Mouse (Mus musculus): ENCODE results near the gene Mms19. TPM values are rescaled to one million over a fixed set of nuclear protein-coding genes. Genes with fewer than 3 reads are reported as not detected.

Mms19 gene
- polyA plus RNA-seq, 1 experiment from 2014 or later: 35.3 TPM

DNA sequence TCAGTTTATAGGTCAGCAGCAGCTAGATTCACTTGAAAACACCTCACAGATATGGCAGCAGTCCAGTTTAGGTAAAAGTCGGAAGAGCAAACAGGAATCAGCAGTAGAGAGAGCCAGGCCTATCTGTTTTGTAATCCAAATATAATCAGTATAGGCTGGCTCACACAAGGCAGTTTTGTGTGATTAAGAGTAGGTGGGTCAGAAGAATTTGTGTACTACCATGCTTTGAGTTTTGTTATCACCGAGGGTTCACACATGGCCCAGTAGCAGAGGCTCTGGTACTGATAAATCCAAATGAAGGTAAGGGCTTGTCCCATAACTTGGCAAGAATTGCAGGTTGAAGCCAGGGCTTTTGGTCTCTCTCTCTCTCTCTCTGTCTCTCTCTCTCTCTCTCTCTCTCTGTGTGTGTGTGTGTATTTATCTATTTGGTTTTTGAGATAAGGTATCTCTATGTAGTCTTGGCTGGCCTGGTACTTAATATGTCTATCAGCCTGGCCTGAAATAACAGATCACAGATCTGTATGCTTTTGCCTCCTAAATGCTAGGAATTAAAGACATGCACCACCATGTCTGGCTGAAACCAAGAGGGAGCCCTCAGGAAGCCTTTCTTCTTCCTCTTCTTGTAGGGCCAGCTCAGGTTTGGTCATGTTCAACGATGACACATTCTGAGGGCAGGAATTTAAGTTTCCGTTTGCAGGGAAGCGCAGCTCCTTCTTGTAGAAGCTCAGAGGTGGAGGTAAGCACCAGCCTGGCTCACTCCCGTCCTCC lies 74.5 kb downstream of the Mms19 start:
- H3K4me2 ChIP-seq: no peak overlapping the region
- H3K9ac ChIP-seq: no peak overlapping the region
- no peak for ATAC-seq (ENCODE audit: borderline replicate concordance, extremely low read depth, low FRiP score, low TSS enrichment)
- H3K4me1 ChIP-seq: peaks cover 31% of the 10 kb centered on the region
- no peaks in the 10 kb centered on the region for H3K27me3 ChIP-seq
- H3K27ac ChIP-seq: peak overlapping the region; percentile 66
- no peaks in the 10 kb centered on the region for H3K9me3 ChIP-seq
- H3K36me3 ChIP-seq: no peaks in the 10 kb centered on the region
- WGBS: 36% methylated on average over 6 of the region's 6 CpGs
- H3K4me3 ChIP-seq: no peak overlapping the region

DNA sequence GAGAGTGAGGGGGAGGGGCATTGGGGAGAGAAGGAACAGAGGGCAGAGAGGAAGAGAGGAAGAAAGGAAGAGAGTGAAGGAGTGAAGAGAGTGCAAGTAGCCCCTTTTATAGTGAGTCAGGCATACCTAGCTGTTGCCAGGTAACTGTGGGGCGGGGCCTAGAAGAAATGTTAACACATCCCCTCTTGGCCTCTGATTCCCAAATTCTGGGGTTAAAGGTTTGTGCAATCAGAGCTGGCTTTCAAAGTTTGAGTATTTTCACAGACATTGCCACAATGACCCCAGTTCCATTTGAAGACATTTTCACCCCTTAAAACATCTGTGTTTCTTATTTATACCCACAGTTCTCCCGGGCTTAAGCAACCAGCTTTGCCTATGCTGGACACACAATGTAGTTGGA lies 75.7 kb downstream of the Mms19 start:
- no peak overlapping the region for H3K4me3 ChIP-seq
- H3K9ac ChIP-seq: no peak overlapping the region
- H3K4me1 ChIP-seq: peaks cover 28% of the 10 kb centered on the region
- ATAC-seq (ENCODE audit: borderline replicate concordance, extremely low read depth, low FRiP score, low TSS enrichment): no peak
- no peaks in the 10 kb centered on the region for H3K27me3 ChIP-seq
- H3K36me3 ChIP-seq: no peaks in the 10 kb centered on the region
- 70% methylated on average over 2 of the region's 2 CpGs for WGBS
- no peak overlapping the region for H3K4me2 ChIP-seq
- H3K9me3 ChIP-seq: no peaks in the 10 kb centered on the region
- no peak overlapping the region for H3K27ac ChIP-seq

DNA sequence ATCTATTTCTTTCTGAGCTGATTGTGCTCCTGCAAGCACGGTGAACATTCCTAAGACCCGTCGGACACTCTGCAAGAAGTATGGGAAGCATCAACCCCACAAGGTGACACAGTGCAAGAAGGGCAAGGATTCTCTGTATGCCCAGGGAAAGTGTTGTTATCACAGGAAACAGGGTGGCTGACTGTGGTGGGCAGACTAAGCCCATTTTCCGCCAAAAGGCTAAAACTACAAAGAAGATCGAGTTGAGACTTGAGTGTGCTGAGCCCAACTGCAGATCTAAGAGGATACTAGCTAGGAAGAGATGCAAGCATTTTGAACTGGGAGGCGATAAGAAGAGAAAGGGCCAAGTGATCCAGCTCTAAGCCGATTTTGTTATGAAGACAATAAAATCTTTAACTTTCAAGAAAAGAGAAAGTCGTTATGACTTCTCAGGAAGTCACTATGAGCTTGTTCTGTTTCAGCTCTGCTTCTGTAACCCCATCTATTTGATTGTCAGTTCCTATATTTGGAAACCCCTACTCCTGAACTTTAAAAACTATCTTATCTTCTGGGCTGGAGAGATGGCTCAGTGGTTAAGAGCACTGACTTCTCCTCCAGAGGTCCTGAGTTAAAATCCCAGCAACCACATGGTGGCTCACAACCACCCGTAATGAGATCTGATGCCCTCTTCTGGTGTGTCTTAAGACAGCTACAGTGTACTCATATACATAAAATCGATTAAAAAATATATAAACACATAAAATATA lies 77.9 kb downstream of the Mms19 start:
- no peaks in the 10 kb centered on the region for H3K36me3 ChIP-seq
- no peak overlapping the region for H3K4me2 ChIP-seq
- 76% methylated on average over 10 of the region's 10 CpGs for WGBS
- H3K4me1 ChIP-seq: peaks cover 23% of the 10 kb centered on the region
- no peaks in the 10 kb centered on the region for H3K27me3 ChIP-seq
- no peak overlapping the region for H3K4me3 ChIP-seq
- H3K9ac ChIP-seq: no peak overlapping the region
- H3K27ac ChIP-seq: no peak overlapping the region
- ATAC-seq (ENCODE audit: borderline replicate concordance, extremely low read depth, low FRiP score, low TSS enrichment): no peak
- no peaks in the 10 kb centered on the region for H3K9me3 ChIP-seq

DNA sequence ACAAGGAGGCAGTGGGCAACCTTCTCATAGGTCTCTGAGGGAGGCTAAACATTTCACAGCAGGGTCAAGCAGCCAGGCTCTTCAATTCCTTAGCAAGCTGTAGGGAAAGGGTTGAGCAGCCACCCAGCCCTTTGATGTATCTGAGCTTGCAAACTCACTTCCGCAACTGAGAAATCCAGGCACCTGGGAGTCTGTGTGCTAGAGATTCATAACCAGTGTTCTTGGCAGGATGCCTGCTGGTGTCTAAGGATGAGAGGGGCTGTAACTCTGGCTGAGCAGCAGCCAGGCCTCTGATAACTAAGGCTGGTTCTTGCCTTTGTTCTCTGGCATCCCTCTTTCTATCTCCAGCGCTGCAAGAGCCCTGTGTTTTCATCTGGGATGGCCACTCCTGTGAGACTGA lies 79.3 kb downstream of the Mms19 start:
- Histone ChIP-seq H3K9ac (no peak overlapping the region), H3K4me3 (no peak overlapping the region), H3K4me1 (peaks cover 11% of the 10 kb centered on the region; the same call in 1 of the 2 replicates), H3K4me2 (no peak overlapping the region), H3K27me3 (no peaks in the 10 kb centered on the region), H3K9me3 (no peaks in the 10 kb centered on the region), H3K27ac (0 out of 2 replicates have a peak overlapping the region, but pooled peaks have one; percentile 21), H3K36me3 (no peaks in the 10 kb centered on the region)
- WGBS: 22% methylated on average over 2 of the region's 2 CpGs
- no peak for ATAC-seq (ENCODE audit: borderline replicate concordance, extremely low read depth, low FRiP score, low TSS enrichment)

GRCm38 (mm10) chr19:41900495-41901090 lies 80.4 kb downstream of the Mms19 start:
- WGBS: 75% methylated on average over 8 of the region's 8 CpGs
- H3K27ac ChIP-seq: no peak overlapping the region
- no peak overlapping the region for H3K4me3 ChIP-seq
- no peak overlapping the region for H3K9ac ChIP-seq
- peaks cover 10% of the 10 kb centered on the region for H3K4me1 ChIP-seq
- H3K36me3 ChIP-seq: no peaks in the 10 kb centered on the region
- no peaks in the 10 kb centered on the region for H3K9me3 ChIP-seq
- no peaks in the 10 kb centered on the region for H3K27me3 ChIP-seq
- no peak for ATAC-seq (ENCODE audit: borderline replicate concordance, extremely low read depth, low FRiP score, low TSS enrichment)
- H3K4me2 ChIP-seq: no peak overlapping the region

- ATAC-seq (ENCODE audit: borderline replicate concordance, extremely low read depth, low FRiP score, low TSS enrichment): no peak
- Histone ChIP-seq H3K27me3 (no peaks in the 10 kb centered on the region), H3K4me3 (no peak overlapping the region), H3K9ac (no peak overlapping the region), H3K4me2 (no peak overlapping the region), H3K4me1 (peaks cover 20% of the 10 kb centered on the region), H3K27ac (no peak overlapping the region), H3K36me3 (no peaks in the 10 kb centered on the region), H3K9me3 (no peaks in the 10 kb centered on the region)
- 45% methylated on average over 4 of the region's 4 CpGs for WGBS
These were observed 82.1 kb downstream of the Mms19 start for GRCm38 (mm10) chr19:41898860-41899259.

DNA sequence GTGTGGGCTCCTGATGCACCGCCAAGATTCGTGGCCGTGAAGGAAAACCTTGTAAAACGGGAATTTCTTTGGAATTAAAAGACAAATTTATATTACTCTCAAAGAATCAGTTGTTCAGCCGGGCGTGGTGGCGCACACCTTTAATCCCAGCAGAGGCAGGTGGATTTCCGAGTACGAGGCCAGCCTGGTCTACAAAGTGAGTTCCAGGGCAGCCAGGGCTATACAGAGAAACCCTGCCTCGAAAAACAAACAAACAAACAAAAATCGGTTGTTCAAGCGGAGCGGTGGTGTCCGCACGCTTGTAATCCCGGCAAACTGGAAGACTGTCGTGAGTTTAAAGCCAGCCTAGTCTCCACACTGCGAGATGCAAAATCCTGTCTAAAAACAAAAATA lies 84.6 kb downstream of the Mms19 start:
- Histone ChIP-seq H3K27ac (no peak overlapping the region), H3K9ac (peak overlapping the region; percentile 47), H3K4me1 (peaks cover 17% of the 10 kb centered on the region), H3K27me3 (no peaks in the 10 kb centered on the region), H3K9me3 (no peaks in the 10 kb centered on the region), H3K4me2 (peak overlapping the region; percentile 93), H3K36me3 (no peaks in the 10 kb centered on the region), H3K4me3 (peak overlapping the region; percentile 84)
- whole genome bisulfite sequencing: 16% methylated on average over 18 of the region's 18 CpGs
- ATAC-seq (ENCODE audit: borderline replicate concordance, extremely low read depth, low FRiP score, low TSS enrichment): no peak

DNA sequence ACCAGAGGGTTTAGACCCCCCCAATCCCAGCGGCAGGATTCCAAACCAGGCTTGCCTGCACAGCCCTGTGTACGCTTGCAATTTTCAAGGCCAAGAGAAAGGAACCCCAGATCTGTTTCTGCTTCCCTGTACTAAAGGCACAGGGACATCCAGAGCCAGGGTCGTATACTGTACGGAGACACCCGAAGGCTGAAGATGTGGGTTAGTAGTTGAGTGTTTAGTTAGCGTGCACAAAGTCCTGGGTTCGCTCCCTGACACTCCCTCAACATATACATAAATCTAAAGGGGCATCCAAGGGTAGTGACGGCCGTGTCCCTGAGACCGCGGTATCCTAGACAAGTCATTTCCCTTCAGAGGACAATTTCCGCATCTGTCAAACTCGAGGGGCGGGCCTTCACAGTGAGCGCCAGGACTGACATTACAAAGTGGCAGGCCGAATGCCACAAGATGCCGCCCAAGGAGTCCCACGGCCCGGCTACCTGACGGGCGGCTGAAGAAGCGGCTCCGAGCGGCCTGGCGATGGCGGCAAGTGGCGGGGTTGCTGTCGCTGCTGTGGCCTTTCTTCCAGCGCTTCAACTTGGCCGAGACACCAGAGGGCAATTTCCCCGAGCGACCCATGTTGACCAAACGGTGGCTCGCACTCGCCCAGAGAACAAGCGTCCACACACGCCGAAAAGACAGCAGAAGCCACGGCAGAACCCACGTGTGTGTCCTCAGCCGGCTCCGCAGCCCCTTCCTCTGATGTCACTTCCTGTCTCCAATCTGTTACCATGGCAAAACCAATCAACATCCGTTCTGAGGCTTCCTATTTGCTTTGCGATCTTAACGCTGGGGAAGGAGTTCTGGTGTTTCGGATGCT lies 85.3 kb downstream of the Mms19 start, which contains the start of gene Rrp12:
Gene Rrp12 (minus strand): TSS at position 714 of the 859 bp plus-strand sequence.
- peak within 1 kb of the TSS; percentile 93 for H3K4me2 ChIP-seq
- WGBS: 1% methylated on average over 46 of the region's 46 CpGs
- ATAC-seq (ENCODE audit: borderline replicate concordance, extremely low read depth, low FRiP score, low TSS enrichment): peak; percentile 90; the same call in 1 of the 2 replicates
- peaks cover 17% of the 10 kb centered on the region for H3K4me1 ChIP-seq
- no peaks in the 10 kb centered on the region for H3K36me3 ChIP-seq
- H3K4me3 ChIP-seq: peak within 1 kb of the TSS; percentile 84
- H3K9me3 ChIP-seq: no peaks in the 10 kb centered on the region
- peak within 1 kb of the TSS; percentile 47 for H3K9ac ChIP-seq
- no peaks in the 10 kb centered on the region for H3K27me3 ChIP-seq
- H3K27ac ChIP-seq: no peak within 1 kb of the TSS

- ATAC-seq (ENCODE audit: borderline replicate concordance, extremely low read depth, low FRiP score, low TSS enrichment): no peak
- WGBS: 31% methylated on average over 7 of the region's 7 CpGs
- peaks cover 7% of the 10 kb centered on the region; the same call in 1 of the 2 replicates for H3K36me3 ChIP-seq
These were observed 86.0 kb downstream of the Mms19 start for GRCm38 (mm10) chr19:41894959-41895358.

More at GRCm38 (mm10) chr19:41894959-41895358, 86.0 kb downstream of the Mms19 start:
- no peak overlapping the region for H3K27ac ChIP-seq
- H3K27me3 ChIP-seq: no peaks in the 10 kb centered on the region
- H3K4me3 ChIP-seq: peak overlapping the region; percentile 84
- peaks cover 17% of the 10 kb centered on the region for H3K4me1 ChIP-seq
- H3K9ac ChIP-seq: peak overlapping the region; percentile 47; the same call in 1 of the 2 replicates
- H3K9me3 ChIP-seq: no peaks in the 10 kb centered on the region
- H3K4me2 ChIP-seq: peak overlapping the region; percentile 93
